Mouse (Mus musculus): ENCODE measurements around the gene Mboat7.

Mboat7 gene

GRCm38 (mm10) chr7:3644348-3644671 lies 49.0 kb downstream of the Mboat7 start:
- no peak for DNase-seq (ENCODE audit: low read depth in 2 of 2, low spot score in 2 of 2)

- no peak for DNase-seq (ENCODE audit: low read depth in 2 of 2, low spot score in 2 of 2)
Observed at GRCm38 (mm10) chr7:3643843-3644242, 49.5 kb downstream of the Mboat7 start.

- no peak for DNase-seq (ENCODE audit: low read depth in 2 of 2, low spot score in 2 of 2)
Observed at GRCm38 (mm10) chr7:3643412-3643811, 49.9 kb downstream of the Mboat7 start.

- no peak for DNase-seq (ENCODE audit: low read depth in 2 of 2, low spot score in 2 of 2)
Observed at GRCm38 (mm10) chr7:3630478-3630815, 62.9 kb downstream of the Mboat7 start.

- peak; percentile 87 to 91 for DNase-seq (ENCODE audit: low read depth in 2 of 2, low spot score in 2 of 2)
Observed at GRCm38 (mm10) chr7:3629543-3630477, 63.5 kb downstream of the Mboat7 start, which contains the start of the genes Tfpt and Prpf31. Gene Tfpt (minus strand): TSS chr7:3629929. Gene Prpf31 (plus strand): TSS chr7:3629985.

- peak in 1 of 2 experiments; percentile 11 for DNase-seq (ENCODE audit: low read depth in 2 of 2, low spot score in 2 of 2)
Observed at GRCm38 (mm10) chr7:3629030-3629429, 64.3 kb downstream of the Mboat7 start.

Measured in CD8-positive naive resting alpha-beta T cell, adult 2 months (primary cell).